Mouse (Mus musculus) adrenal gland, postnatal 25 days (tissue): ENCODE measurements around the gene Lalba. TPM values are rescaled to one million over a fixed set of nuclear protein-coding genes. Genes with fewer than 3 reads are reported as not detected.
"Not testable (repeated sequence)": the region's sequence is repeated elsewhere in the genome, so short reads cannot be mapped to it uniquely, and the experiment has no call there.

Experiments used
- DNase-seq: peaks from one replicate; pipeline ENCODE4 v3.0.0; 2021; ENCODE audit warnings: mixed read lengths
- long read RNA-seq: library from polyadenylated mRNA; stranded (forward); transcript quantifications from one replicate; pipeline ENCODE4 v2.0.0, GENCODE M21; 2021
- total RNA-seq: library from RNA; stranded (reverse); gene quantifications from 2 replicates; pipeline ENCODE4 v1.2.3, GENCODE M21; 2021

Lalba gene
- total RNA-seq = not detected in 2 replicates
- long read RNA-seq = 0 reads

DNA sequence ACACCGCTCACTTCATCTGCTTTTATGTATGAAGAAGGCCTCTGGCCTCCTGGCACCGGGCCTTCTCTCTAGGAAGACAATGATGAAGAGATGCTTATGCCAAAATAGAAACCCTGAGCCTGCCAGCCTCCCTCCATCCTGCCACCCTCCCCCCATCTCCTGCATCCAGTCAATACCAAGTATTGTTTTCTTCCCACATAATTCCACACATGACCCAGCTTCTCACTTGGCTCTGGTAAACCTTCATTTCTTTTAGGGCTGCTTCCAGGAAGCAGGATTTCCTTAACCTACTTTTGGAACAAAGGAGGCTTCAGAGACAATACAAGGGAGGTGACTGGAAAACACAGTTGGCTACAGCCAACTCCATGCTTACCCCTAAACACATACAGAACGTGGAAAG, at the start of gene Lalba:
TSS of gene Lalba (minus strand) at position 21 of the 400 bp plus-strand sequence.
- DNase-seq = no peak

DNA sequence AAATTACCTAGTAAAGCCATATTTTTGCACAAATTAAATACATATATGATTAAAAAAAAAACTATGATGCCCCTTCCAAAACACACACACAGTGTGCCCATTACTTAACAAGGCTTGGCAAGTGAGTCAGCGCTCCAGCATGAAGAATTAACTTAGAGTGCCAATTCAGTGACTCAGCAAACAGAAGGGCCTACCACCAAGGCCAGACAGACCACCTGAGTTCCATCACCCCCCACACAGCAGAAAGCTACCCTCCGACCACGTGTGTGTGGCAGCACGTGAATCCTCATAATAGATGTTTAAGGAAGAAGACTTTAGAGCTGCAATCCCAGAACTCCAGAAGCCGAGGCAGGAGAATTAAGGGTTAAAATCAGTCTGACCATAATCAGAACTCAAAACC, 49.8 kb upstream of the Lalba start:
- peak; percentile 38 for DNase-seq

DNA sequence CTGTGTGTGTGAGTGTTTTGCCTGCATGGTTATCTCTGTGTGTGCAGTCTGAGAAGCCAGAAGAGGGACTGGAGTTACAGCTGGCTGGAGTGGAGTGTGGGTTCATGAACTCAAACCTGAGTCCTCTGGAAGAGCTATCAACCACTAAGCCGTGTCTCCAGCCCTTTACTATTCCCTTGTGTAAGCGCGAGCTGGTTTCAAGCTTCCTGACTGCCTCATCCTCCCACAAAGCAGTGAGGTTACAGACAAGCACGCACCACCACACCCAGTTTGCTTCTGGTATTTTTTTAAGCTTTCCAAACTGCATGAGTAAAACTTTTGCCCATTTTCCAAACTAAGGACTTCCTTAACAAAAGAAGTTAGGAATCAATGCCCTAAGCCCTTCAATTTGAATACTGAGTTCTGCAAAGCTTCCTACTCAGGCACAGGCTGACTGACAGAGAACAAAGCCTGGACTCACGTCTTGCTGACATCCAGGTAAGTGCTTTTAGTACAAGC, 45.6 kb upstream of the Lalba start:
- DNase-seq = no peak

DNA sequence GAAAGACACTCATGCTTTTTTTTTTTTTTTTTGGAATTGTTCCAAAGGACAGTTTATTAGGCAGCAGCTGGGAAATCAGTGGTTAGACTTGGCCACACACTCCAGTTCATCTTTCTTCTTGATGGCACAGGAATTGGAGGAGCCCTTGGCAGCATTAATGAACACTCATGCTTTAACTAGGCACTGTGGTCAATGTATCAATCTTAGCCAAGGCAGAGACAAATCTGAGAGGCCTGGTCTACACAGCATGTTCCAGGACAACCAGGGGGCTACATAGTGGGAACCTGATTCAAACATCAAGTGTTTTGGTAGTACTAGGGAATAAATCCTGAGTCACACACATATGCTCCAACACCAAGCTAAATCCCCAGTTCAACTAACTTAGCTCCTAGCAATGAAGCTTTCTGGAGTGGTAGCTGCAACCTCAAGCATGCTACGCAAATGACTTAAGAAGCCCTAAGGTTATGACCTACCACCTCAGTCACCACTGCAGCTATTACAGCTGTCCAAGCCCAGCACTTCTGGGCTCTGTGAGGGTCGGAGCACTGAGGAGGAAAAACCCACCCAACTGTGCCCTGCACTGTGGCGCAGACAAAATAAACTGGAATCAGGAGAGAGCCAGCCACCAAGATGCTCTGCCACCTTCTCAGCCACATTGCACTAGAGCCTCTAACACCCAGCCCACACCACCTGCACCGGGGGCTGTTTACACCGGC, 44.7 kb upstream of the Lalba start:
- DNase-seq = no peak

DNA sequence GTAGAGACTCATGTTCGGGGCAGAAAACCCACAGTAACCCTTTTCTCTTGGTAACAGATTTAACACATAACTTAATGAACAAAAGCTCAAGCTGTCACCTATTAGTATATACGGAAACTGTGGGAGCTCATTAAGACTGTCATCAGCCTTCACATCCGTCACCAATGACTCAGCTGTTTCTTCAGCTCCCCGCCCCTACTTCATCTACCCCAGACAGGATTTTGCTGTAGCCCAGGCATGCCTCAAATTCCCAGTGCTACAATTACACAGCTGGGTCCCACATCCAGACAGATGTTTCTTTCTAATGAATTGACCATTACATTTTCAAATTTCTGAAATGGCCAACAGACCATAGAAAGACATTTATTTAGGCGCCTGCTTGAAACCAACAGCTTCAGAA, 43.5 kb upstream of the Lalba start:
- no peak for DNase-seq

DNA sequence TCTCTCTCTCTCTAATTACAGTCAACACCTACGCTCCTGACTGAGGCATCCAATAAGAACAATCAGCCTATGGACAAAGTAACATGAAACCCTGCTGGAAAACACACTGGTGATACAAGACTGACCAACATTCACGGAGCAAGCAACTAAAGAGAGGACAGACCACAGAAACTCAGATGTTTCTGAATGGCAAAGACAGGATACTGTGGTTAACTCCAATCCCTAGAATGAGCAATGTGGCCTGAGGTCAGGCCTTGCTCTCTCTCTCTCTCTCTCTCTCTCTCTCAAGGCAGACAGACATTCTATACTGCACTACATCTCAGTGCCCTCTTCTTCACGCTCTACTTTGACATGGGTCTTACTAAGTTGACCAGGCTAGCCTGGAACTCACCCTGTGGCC, 38.7 kb upstream of the Lalba start:
- no peak for DNase-seq

DNA sequence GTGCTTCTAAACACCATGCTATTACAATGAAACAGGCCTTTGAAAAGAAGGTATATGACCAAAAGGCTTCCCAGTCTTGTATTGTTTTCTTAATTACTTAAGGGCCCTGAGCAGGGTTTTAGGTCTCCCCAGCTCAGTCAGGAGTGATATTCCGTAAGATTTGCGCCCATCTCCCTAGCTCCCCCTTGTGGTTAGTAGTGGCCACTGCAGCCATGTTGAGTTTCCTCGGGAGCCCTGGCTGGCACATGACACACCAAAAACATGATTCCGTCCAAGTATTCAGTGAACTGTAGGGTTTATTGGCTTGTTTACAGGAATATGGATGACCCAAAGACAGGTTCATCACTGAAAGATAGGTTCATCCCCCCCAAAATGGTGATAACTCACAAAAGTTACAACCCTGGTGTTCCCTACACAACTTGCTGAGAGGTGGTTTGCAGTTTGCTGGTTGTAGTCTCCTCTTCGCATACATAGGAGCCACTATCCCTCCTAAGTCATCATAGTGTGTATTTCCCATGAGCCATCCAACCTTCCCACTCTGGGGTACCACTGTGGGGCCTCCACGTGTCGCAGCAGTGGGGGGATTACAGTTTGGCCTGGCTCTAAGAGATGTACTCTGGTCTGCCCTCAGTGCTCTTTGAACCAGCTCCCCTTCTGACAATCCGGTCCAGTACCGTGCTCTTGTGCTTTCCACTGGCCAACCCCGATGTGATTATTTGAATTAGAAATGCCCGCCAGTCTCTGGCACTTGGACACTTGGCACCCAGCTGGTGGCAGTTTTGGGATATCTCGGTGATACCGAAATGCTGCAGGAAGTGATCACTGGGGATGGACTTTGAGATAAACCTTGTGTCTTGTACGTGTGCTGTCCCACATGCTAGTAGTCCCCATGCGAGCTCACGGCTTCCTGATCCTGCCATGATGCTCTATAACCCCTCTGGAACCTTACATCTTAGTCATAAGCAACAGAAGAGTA, 35.1 kb upstream of the Lalba start:
- DNase-seq = peak; percentile 66

DNA sequence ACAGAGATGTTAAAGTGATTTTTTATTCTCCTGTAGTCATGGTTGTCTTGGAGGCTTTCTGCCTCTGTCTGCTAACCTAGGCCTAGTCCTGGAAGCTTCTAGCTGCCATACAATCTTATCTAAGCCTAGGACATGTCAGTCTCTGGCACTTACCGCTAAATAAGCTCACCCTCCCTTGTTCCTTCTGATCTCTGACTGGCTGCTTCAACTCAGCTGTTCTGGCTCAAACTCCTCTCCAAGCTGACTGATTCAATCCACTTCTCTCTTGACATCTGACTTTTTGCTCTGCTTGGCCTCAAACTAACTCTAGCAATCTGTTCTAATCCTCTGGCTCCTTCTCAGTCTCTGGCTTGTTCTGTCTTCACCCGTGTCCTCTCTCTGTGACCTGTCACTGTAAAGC, 32.3 kb upstream of the Lalba start:
- DNase-seq = not testable (repeated sequence)

DNA sequence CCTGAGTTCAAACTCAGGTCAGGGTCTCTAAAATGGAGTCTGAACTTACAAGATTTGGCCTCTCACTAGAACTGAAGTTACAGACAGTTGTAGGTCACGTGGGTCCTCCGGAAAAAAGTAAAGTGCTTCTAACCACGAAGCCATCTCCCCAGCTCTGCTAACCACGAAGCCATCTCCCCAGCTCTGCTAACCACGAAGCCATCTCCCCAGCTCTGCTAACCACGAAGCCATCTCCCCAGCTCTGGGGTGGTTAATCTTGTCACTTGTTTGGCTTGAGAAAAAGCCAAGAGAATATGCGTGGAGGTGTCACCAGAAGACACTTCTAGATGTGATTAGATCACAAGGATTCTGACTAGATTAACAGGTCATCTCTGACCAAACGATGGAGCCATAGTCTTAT, 31.6 kb upstream of the Lalba start:
- no peak for DNase-seq

DNA sequence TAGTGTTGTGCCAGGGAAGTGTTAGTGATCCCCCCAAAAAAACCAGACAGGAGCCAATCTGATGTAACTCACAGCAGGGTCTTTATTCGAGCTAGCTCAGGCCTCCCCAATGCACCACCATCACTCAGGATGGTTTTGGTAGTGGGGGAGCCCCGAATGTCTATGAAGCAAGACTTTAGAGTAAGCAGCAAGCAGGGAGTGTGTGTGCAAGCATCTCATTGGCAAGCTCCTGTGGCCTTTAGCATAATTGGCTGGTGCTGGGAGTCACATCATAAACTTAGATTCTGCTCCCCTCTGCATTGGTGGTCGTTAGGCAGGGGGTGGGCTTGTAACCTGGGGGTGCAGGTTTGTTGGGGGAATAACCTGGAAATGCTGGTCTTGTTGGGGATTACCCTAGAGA, 31.2 kb upstream of the Lalba start:
- not testable (repeated sequence) for DNase-seq

DNA sequence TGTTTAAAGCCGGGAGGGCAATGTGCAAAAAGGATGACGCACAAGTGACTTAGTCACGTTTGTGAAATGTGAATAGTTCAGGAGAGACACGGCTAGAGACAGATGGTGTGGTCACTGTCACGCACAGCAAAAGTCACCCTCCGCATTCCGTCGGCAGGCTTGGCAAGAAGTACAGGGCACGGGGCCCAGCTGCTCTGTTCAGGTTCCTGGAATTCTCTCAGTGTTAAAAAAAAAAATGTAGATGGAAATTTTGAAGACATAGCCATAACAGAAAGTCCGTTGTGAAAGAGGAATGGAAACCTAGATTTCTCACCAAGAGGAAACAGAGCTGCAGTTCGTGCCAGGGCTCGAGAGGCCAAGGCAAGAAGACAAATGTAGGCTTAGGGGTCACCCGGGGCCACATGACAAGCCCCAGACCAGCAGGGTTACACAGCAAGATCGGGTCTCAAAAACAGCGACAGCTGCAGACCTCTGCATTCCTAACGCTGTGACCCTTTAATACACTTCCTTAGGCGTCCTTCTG, 30.3 kb upstream of the Lalba start:
- DNase-seq = peak; percentile 56

DNA sequence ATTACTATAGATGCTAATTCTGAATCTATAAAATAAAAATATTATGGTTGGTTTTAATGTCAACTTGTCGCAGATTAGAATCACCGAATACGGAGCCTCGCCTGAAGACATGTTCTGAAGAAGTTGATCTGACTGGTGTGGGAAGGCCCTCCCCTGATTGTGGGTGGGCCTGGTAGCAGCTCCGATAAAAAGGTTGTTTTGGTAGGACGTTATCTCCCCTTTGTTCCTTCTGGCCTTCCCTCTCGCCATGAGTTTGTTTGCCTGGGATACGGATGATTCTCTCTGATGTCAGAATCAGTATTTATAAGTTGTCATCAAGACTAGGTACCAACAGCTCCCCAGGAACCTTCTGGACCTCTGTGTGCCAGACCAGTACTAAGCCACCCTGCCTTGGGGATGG, 29.7 kb upstream of the Lalba start:
- DNase-seq = no peak

DNA sequence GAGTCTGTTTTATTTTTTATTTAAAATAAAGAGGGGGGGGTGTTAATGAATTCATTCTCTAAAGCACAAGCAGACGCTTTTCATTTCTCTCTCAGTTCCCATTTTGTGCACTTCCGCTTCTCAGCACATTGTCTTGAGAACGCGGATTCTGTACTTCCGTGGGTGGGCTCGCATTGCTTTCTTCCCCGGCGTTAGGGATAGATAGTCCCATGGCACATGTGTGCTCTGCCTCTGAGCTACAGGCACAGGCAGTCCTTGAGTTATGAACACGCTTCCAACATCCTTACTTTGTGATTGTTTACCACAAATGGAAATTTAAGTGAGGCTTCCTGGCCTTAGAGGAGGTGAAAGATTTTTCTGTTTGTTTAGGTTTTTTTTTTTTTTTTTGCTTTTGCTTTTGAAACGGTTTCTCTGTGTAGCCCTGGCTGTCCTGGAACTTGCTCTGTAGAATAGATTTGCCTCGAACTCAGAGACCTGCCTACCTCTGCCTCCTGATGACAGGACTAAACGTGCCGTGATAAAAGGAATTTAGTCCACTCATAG, 28.9 kb upstream of the Lalba start:
- DNase-seq = no peak

DNA sequence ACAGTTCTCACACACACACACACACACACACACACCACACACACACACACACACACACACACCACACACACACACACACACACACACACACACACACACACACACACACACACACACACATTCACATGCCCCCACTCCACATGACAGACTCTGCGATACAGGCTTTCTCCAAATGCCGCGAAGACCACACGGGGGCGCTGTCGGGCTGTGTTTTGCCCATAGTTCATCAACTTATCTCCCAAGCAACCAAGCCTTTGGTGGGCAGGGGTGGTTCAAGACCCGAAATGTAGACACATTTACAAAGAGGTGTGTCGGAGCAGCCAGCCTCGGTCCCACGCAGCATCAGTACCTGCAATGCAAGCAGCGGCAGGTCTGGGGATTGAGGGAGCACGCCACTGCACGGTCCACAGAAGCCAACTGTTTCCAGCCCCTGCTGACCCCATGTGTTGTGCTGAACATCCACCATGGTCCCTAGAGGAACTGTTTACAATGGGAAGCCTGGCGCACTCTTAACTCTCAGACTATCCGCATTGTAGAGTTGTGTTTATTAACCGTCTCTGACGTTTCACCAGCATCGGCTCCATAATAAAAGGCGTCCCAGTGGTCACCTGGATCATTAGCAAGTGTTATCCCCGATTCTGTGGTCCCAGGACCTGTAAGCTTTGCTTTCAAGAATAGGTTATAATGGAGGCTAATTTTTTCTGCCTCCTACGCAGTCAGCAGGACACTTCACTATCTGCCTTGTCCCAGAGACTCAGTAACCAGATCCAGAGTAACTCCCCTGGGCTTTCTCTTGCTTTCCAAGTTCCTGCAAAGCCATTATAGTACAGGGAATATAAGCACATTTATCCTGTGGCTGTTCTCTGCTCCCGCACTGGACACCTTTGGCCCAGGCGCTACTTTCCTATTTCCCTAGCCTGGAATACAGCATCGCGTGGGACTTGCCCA, 28.2 kb upstream of the Lalba start:
- peak; percentile 78 for DNase-seq

DNA sequence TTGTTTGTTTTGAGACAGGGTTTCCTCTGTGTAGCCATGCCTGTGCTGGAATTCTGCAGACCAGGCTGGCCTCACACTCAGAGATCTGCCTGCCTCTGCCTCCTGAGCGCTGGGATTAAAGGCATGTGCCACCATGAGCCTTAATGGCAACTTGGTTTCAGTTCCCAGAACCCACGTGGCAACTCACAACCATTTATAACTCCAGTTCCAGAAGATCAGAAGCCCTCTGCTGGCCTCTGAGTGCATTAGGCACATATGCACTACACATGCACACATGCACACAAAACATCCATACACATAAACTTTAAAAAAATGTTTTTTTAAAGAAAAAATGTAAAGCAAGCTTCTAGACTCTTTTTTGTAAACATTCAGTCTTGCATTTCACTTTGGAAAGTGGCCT, 26.9 kb upstream of the Lalba start:
- DNase-seq = no peak

DNA sequence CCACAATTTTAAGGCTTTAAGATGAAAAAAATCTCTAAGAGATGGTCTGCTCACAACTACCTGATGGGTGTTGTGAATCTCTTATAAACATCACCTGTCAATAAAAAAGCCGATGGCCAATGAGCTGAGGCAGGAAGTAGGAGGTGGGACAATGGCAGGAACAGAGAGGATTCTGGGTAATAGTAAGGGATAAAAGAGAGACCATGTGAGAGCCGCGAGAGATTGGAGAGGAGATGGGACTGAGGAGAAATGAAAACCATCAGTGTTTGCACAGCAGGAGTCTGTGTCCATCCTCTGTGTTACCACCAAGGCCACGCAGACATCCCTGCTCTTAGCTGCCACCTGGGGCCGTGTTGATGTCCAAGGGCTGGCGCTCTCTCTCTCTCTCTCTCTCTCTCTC, 24.8 kb upstream of the Lalba start:
- DNase-seq = no peak

DNA sequence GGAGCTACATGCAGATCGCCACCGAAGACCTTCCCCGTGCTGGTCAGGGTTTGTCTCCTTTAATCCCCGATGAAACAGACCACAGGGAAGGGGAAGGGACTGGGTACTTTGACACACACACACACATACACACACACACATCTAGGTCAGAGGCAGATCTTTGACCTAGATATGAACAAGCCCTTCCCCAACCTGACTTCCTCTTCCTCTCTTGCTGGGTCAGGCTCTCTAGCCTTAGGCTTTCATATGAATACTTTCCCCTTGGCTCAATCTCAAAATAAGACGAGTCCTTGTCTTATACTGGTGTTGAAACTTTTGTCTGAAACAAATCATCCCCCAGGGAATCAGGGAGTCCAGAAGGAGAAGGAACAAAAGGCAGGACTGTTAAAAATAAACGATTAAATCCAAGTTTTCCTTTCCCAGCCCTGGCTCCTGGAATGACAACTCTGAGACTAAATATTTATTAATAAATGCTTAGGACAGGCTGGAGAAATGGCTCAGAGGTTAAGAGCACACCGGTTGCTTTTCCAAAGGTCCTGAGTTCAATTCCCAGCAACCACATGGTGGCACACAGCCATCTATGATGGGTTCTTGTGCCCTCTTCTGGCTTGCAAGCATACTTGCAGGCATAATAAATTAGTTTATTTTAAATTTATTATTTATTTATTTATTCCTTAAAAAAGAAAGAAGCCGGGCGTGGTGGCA, 23.9 kb upstream of the Lalba start:
- no peak for DNase-seq

DNA sequence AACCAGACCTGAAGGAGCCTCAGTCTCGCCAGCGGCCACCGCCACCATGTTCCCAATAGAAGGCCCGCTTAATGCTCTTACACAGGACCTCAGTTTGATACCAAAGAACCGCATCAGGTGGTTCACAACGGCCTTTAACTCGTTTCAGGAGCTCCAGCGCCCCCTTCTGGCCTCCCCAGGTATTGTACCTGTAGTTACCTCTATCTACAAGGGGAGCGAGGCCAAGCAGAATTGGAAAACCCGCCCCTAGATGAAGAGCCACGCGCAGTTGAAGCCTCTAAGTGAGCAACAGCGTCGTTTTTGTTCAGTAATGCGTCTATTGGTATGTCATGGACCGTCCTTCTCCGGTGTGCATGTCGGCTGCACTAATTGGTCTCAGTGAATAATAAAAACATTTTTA, 22.0 kb upstream of the Lalba start:
- DNase-seq = peak; percentile 68

DNA sequence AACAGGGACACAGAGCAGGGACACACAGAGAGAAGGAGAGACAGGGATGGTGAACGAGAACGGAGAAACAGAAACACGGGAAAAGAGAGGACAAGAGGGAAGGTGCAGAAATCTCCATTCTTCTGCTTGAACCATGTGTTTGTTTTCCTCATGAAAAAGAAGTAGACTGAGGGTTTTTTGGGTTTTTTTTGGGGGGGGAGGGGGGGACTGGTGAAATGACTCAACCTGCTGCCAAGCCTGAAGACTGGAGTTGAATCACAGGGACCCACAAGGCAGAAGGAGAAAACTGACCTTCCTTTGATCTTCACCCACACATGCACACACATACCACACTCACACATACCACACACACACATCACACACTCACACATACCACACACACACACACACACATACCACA, 20.8 kb upstream of the Lalba start:
- DNase-seq = no peak

DNA sequence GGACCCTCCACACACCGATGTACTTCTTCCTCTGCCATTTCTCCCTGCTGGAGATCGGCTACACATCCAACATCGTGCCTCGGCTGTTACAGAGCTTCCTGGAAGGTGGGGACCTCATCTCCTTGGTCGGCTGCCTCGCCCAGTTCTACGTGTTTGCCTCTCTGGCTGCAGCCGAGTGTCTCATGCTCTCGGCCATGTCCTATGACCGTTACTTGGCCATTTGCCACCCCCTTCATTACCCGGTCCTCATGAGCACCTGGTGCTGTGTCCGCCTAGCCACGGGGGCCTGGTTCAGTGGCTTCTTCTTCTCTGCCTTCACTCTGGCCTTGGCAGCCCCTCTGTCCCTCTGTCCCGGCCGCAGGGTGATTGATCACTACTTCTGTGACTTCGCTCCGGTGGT, 15.1 kb upstream of the Lalba start:
- DNase-seq = no peak

DNA sequence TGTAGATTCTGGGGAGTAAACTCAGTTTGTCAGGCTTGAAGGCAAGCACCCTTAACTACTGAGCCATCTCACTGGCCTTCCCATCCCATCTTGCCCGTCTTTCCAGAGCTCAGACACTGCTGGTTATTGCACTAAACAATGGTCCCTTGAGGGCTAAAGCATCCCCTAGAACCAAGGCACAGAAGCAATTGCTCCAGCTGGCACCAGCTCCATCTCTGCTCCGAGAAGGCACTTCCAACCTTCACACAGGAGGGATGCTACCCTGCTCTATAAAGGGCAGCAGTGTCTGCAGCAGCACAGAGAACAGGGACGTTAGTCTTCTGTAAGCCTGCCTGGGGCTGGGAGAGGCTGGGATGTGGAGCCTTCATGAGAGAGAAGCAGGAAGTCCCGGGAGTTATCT, 9.6 kb upstream of the Lalba start, which contains the start of gene Olfr279:
TSS of gene Olfr279 (plus strand) at position 301 of the 400 bp plus-strand sequence.
- no peak for DNase-seq
